Mouse (Mus musculus) right cerebral cortex, postnatal 25 days (tissue): ENCODE results near the gene Akap1.
"Not testable (repeated sequence)": the region's sequence is repeated elsewhere in the genome, so short reads cannot be mapped to it uniquely, and the experiment has no call there.

Experiments
- DNase-seq: peaks from one replicate; pipeline ENCODE4 v3.0.0; 2022

The Akap1 gene

DNA sequence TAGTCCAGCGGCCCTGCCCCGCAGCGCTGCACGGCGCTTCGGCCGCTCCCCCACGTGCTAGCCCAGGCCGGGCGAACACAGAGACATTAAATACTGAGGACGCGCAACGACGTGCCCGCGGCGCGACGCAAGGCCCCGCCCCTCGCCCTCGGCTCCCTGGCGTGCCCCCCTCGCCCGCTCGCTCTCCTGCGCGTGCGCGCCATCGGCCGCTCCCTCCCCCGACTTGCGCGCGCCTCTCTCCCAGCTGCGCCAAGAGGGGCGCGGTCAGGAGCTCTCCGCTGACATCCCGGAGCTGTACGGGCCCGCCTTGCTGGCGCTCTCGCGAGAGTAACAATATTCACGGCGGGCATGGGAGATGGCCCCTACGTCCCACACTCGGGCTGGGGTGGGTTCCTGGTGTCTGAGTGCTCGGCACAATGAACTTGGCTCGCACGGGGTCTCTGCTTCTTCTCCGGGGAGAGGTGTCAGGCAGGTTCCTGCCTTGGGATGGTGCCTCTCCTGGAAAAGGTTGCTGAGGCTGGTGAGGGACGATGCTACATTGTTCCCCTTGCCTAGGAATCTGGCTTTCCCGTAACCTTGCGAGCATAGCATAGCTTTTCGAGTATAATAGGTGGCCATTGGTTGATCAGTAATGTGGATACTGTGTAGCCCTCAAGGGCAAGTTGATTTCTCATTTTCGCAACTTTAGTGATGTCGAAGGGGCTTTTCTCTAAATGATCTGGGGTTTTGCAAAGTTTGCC is at the start of gene Akap1:
Akap1 (minus strand) TSS at position 129 of the 740 bp plus-strand sequence.
- peak; percentile 98 for DNase-seq

DNA sequence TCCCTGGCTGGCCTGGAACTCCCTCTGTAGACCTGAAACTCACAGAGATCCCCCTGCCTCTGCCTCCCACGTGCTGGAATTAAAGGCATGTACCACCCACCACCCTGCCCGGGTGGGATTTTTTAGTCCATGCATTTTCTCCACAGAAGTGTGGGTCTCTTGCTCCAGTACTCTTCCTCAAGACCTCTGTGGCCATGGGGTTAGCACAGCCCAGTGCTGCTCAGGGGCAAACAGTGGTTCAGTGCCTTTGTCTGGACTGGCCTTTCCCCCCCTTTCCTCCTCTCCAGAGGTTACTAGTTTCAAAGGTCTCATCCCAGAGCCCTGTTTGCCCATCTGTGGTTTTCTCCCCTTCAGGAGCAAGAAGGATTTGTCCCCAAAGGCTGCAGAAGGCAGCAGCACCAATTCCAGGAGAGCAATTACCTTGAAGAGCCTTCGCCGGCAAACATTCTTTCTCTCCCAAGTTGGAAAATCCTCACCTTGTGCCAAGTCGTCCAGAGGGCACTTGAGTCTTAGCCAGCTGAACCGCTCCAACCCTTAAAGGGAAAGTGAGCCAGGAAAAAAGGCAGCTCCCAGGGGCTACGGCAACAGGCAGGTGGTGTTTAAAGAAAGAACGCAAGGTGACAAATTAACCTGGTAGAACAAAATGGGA is 45.1 kb upstream of the Akap1 start:
- no peak for DNase-seq

GRCm38 (mm10) chr11:88908557-88909211 is 44.3 kb upstream of the Akap1 start:
- DNase-seq = no peak

DNA sequence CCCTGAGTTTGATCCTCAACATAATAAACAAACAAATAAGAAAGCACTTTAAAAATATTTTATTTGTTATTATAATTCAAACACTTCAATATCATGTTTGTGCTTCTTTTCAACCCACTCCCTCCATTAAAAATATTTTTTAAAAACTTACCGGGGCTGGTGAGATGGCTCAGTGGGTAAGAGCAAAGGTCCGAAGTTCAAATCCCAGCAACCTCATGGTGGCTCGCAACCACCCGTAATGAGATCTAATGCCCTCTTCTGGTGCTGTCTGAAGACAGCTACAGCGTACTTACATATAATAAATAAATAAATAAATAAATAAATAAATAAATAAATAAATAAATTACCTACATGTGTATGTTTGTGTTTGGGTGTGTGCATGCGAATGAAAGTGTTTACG is 43.5 kb upstream of the Akap1 start:
- no peak for DNase-seq

DNA sequence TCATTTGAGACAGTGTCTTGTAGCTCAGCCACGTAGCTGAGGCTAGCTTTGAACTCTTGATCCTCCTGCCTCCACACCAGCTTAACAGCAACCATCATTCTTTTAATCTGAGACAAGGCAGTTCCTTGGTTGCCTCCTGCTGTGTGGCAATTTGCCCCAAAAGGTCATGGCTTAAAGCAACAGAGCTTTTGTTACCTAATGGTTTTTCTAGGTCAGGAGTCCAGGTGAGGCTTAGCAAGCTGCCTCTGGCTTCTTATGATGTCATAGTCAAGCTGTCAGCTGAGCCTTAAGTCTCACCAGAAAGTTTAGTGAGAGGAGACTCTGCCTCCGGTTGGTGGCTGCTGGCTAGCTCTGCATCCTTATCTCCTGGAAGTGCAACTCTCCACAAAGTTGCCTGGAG is 41.2 kb upstream of the Akap1 start:
- no peak for DNase-seq

DNA sequence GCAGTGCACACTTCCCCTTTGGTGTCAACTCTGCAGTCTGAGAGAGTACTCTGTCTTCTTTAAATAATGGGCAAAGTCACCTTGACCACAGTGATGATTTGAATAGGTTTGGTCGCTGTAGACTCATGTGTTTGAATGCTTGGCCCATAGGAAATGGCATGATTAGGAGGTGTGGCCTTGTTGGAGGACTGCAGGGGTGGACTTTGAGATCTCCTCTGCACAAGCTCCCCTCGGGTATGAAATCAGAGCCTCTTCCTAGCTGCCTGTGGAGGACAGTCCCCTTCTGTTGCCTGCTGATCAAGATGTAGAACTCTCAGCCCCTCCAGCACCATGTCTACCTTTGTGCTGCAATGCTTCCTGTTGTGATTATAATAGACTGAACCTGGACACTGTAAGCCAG is 39.7 kb upstream of the Akap1 start:
- no peak for DNase-seq

GRCm38 (mm10) chr11:88902762-88903161 is 38.4 kb upstream of the Akap1 start:
- no peak for DNase-seq

DNA sequence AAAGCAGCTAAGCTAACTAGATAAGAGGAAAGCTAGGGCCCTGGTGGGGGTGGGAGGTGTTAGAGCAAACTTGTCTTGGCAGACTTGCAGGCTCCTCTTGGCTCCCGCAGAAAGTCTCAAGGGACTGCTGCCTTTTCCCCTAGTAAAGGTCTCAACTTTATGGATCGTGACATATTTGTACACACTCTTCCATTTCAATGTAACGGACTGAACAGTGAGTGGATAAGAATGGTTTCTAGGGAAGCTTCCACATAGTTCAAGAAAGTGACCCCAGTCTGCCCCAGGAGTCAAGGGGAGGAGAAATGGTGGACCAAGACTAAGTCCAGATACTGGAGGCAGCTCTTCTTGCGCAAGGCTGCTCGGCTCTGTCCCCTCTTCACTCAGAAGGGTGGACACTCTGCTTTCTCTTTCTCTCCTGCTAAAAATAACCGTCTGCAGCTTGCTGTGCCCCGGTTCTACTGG is 37.0 kb upstream of the Akap1 start:
- no peak for DNase-seq

DNA sequence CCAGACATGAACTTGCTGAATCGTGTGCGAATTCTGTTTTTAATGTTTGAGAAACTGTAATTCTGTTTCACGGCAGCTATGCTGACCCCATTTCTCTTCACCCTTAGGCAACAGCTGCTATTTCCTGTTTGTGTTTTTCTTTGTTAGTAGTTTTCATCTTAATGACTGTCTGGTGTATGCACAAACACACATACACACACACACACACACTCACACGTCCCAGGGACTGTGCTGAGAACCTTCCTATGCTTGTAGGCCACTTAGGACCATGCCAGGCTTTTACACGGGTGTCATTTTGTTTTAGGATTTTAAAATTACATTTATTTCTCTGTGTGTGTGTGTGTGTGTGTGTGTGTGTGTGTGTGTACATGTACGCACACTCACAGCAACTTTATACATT is 35.2 kb upstream of the Akap1 start:
- DNase-seq = no peak

GRCm38 (mm10) chr11:88898380-88898763 is 34.0 kb upstream of the Akap1 start:
- no peak for DNase-seq

- DNase-seq = no peak
Measured at GRCm38 (mm10) chr11:88897624-88898379, 33.4 kb upstream of the Akap1 start.

- peak; percentile 26 for DNase-seq
Measured at GRCm38 (mm10) chr11:88895800-88896232, 31.4 kb upstream of the Akap1 start.

DNA sequence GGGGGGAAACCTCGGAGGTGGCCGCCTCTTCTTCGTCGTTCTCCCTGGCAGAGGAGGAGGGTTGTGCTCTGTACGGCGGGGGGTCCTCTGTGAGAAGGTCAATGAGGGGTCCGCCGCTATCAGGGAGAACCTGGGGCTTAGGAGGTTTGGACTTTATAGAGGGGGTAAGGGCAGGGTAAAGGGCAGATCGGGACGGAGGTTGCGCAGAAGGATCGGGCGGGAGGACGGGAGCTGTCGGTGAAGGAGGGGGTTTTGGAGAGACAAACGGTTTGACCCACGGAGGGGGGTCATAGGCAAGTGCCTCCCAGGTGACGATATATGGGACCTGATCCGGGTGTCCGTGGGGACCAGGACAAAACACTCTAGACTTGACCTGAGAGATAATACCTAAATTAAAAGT is 30.8 kb upstream of the Akap1 start:
- DNase-seq = not testable (repeated sequence)

- DNase-seq = not testable (repeated sequence)
Measured at GRCm38 (mm10) chr11:88894279-88894678, 29.9 kb upstream of the Akap1 start.

GRCm38 (mm10) chr11:88893501-88893900 is 29.1 kb upstream of the Akap1 start:
- not testable (repeated sequence) for DNase-seq

DNA sequence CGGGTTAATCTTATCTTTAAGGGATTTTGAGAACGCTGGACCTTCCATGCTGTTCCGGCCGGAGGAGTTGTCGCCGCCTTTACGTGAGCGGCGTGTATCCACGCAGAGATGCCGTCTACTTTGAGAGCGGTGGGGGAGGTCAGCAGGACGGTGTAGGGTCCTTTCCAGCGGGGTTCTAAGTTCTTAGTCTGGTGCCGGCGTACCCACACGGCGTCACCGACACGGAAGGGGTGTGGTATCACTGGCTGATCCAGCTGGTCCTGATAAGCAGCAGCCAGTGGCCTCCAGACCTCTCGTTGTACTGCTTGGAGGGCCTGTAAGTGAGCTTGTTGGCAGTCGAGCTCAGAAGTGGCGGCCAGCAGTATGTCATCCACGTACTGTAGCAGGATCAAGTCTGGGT is 28.4 kb upstream of the Akap1 start:
- DNase-seq = not testable (repeated sequence)

GRCm38 (mm10) chr11:88891921-88892561 is 27.7 kb upstream of the Akap1 start:
- peak; percentile 57 for DNase-seq

GRCm38 (mm10) chr11:88891446-88891845 is 27.1 kb upstream of the Akap1 start:
- DNase-seq = not testable (repeated sequence)

GRCm38 (mm10) chr11:88890904-88891303 is 26.5 kb upstream of the Akap1 start:
- not testable (repeated sequence) for DNase-seq

DNA sequence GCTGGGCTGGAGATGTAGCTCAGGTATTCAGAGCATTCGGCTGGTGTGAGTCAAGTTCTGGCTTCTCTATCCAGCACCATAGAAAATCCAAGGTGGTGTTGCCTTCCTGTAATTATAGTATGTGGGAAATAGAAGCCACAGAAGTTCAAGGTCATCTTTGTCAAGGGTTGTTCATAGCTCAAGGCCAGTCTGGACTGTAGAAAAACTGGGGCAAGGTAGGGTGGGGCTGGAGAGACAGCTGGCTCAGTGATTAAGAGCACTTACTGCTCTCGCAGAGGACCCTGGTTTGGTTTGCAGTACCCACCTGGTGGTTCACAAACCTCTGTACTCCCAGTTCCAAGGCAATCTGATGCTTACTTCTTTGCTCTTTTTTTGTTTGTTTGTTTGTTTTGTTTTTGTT is 24.6 kb upstream of the Akap1 start:
- DNase-seq = no peak

GRCm38 (mm10) chr11:88884376-88885065 is 20.1 kb upstream of the Akap1 start:
- no peak for DNase-seq

DNA sequence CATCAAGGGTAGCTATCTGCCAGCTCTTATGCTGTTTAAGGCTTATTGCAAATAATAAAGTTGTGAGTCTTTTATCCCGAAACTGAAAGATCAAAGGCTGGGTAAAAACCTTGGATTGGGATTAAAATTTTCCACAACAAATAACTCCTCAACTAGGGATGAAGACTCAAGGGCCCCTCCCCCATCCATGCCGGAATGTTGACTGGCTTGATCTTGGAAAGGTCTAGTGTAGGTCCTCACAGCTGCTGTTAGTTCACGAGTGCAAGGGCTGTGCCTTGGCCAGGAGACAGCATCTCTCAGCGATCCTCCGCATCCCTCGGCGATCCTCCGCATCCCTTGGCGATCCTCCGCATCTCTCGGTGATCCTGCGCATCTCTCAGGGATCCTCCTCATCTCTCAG is 13.6 kb upstream of the Akap1 start:
- DNase-seq = no peak
